Mouse (Mus musculus) liver, postnatal 0 days (tissue): ENCODE data around the gene Atoh8.

ENCODE experiments used
- CTCF ChIP-seq: sonication (generic); IDR thresholded peaks from 2 replicates; pipeline ENCODE4 v1.5.1; 2016; ENCODE audit warnings: antibody characterized with exemption, low read depth
- EP300 ChIP-seq: IDR thresholded peaks from 2 replicates; pipeline ENCODE4 v1.6.1; 2016; ENCODE audit warnings: antibody characterized with exemption, low read depth, mild to moderate bottlenecking

DNA sequence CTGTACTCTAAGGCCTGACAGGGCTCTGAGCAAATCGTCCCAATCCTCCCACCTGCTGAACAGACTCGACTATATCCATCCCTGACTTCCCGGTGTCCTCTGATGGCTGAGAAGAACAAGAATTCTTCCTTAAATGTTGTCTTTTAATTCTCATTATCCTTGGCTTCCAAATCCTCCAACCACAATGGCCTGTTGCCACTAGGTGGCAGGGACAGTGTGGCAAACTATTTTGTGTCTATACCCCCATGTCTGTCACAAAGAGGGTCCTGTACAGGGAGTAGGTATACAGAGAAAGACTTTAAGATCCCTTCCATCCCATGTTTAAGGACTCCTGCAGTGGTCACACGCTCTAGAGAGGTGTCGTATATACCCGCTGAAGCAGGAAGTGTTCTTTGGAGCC lies 14.1 kb downstream of the Atoh8 start:
- TF ChIP-seq EP300 (no peak), CTCF (peak; percentile 49)
